Mouse (Mus musculus) R1 (cell line): ENCODE data around the gene Slc47a2.
A peak's percentile ranks its signal among the peaks of the same experiment; 100 is the strongest.
"Not testable (repeated sequence)": the region's sequence is repeated elsewhere in the genome, so short reads cannot be mapped to it uniquely, and the experiment has no call there.

Experiments
- DNase-seq: peaks from one replicate; pipeline ENCODE4 v3.0.0-alpha.2; 2018; ENCODE audit warnings: low read depth, low spot score

Gene Slc47a2

GRCm38 (mm10) chr11:61341971-61342370 lies 689 bp downstream of the Slc47a2 start:
- no peak for DNase-seq

GRCm38 (mm10) chr11:61341233-61341632 lies 1.4 kb downstream of the Slc47a2 start:
- DNase-seq, result no peak

- DNase-seq, result no peak
Measured at GRCm38 (mm10) chr11:61340374-61340773, 2.3 kb downstream of the Slc47a2 start.

GRCm38 (mm10) chr11:61337586-61337985 lies 5.1 kb downstream of the Slc47a2 start:
- DNase-seq, result peak; percentile 25

- no peak for DNase-seq
Measured at GRCm38 (mm10) chr11:61320904-61321687, 21.6 kb downstream of the Slc47a2 start.

GRCm38 (mm10) chr11:61319923-61320567 lies 22.6 kb downstream of the Slc47a2 start:
- DNase-seq, result no peak

GRCm38 (mm10) chr11:61319233-61319922 lies 23.3 kb downstream of the Slc47a2 start:
- DNase-seq, result no peak

GRCm38 (mm10) chr11:61316864-61317263 lies 25.8 kb downstream of the Slc47a2 start:
- DNase-seq, result no peak

- DNase-seq, result no peak
Measured at GRCm38 (mm10) chr11:61310321-61310720, 32.3 kb downstream of the Slc47a2 start.

- no peak for DNase-seq
Measured at GRCm38 (mm10) chr11:61309831-61310230, 32.8 kb downstream of the Slc47a2 start.

- DNase-seq, result peak; percentile 48
Measured at GRCm38 (mm10) chr11:61307795-61308194, 34.9 kb downstream of the Slc47a2 start.

- peak; percentile 64 for DNase-seq
Measured at GRCm38 (mm10) chr11:61305377-61305776, 37.3 kb downstream of the Slc47a2 start.

- not testable (repeated sequence) for DNase-seq
Measured at GRCm38 (mm10) chr11:61304535-61304934, 38.1 kb downstream of the Slc47a2 start.

- peak; percentile 51 for DNase-seq
Measured at GRCm38 (mm10) chr11:61300716-61301392, 41.8 kb downstream of the Slc47a2 start.

GRCm38 (mm10) chr11:61300205-61300604 lies 42.5 kb downstream of the Slc47a2 start:
- no peak for DNase-seq

- DNase-seq, result no peak
Measured at GRCm38 (mm10) chr11:61297901-61298300, 44.8 kb downstream of the Slc47a2 start.

GRCm38 (mm10) chr11:61297326-61297725 lies 45.3 kb downstream of the Slc47a2 start:
- DNase-seq, result peak; percentile 91

GRCm38 (mm10) chr11:61296556-61296955 lies 46.1 kb downstream of the Slc47a2 start:
- DNase-seq, result peak; percentile 95

GRCm38 (mm10) chr11:61295556-61295955 lies 47.1 kb downstream of the Slc47a2 start:
- no peak for DNase-seq

- peak; percentile 20 for DNase-seq
Measured at GRCm38 (mm10) chr11:61294431-61294830, 48.2 kb downstream of the Slc47a2 start.

- DNase-seq, result peak; percentile 81
Measured at GRCm38 (mm10) chr11:61293251-61293650, 49.4 kb downstream of the Slc47a2 start.

GRCm38 (mm10) chr11:61284323-61284722 lies 58.3 kb downstream of the Slc47a2 start:
- no peak for DNase-seq
